ENCODE assay signal across 20 mouse cellular contexts in genomic region chr2:132876991-132877390, GRCm38 (mm10). TPM values are rescaled to one million over a fixed set of nuclear protein-coding genes. Genes with fewer than 3 reads are reported as not detected.
A peak's percentile ranks its signal among the peaks of the same experiment; 100 is the strongest.
DNase-seq lines count a peak whose midpoint lies in the region; ATAC-seq lines count a peak whose summit lies in the region.
"Had no signal": no experiment of that assay in that cellular context is flagged by ENCODE, and none has a peak within 500 bp of the region (broad histone marks: within the 10 kb centered on the region; RNA-seq: fewer than 3 reads in every experiment).

No protein-coding gene starts in this region.

- H3K9me3 ChIP-seq in kidney, embryonic 16.5 days (ENCODE audit: low read length): no peaks in the 10 kb centered on the region
- H3K9me3 ChIP-seq: embryonic facial prominence, embryonic 10.5 days; hindbrain, embryonic 12.5 days had no signal

- WGBS in kidney, embryonic 16.5 days: 56% methylated on average over 1 of the region's 1 CpGs

- no peaks in the 10 kb centered on the region for H3K36me3 ChIP-seq in kidney, embryonic 16.5 days (ENCODE audit: insufficient read depth, low read length)
- H3K36me3 ChIP-seq: embryonic facial prominence, embryonic 10.5 days; hindbrain, embryonic 12.5 days had no signal

- no peak overlapping the region for H3K4me2 ChIP-seq in kidney, embryonic 16.5 days (replicated peaks; ENCODE audit: low read depth, low read length)
- H3K4me2 ChIP-seq: hindbrain, embryonic 12.5 days had no signal

- H3K27ac ChIP-seq in kidney, embryonic 16.5 days (ENCODE audit: low read length): no peak overlapping the region
- H3K27ac ChIP-seq: embryonic facial prominence, embryonic 10.5 days; gastrocnemius, adult 2 months; hindbrain, embryonic 12.5 days had no signal

- peak; percentile 64 for DNase-seq in adrenal gland, adult 2 months
- no peak for DNase-seq in adrenal gland, postnatal 25 days
- DNase-seq in kidney, adult 18-20 months: peak; percentile 52
- DNase-seq in kidney, postnatal 14 days: no peak
- peak; percentile 36 to 70 for DNase-seq in kidney, postnatal 25 days
- DNase-seq in retina, postnatal 1 day: no peak
- DNase-seq: adrenal gland, postnatal 10 days; cerebellum, adult 2 months; cerebellum, postnatal 10 days; gastrocnemius, adult 2 months; gastrocnemius, postnatal 25 days; heart, postnatal 10 days; heart, postnatal 4 days had no signal

- no peak overlapping the region for H3K4me3 ChIP-seq in kidney, embryonic 16.5 days (ENCODE audit: low read length)
- H3K4me3 ChIP-seq: embryonic facial prominence, embryonic 10.5 days; gastrocnemius, adult 2 months; hindbrain, embryonic 12.5 days had no signal

- no peak overlapping the region for H3K9ac ChIP-seq in kidney, embryonic 16.5 days (replicated peaks; ENCODE audit: low read length)
- H3K9ac ChIP-seq: hindbrain, embryonic 12.5 days had no signal

- H3K4me1 ChIP-seq in kidney, embryonic 16.5 days (ENCODE audit: insufficient read depth, low read length): peaks cover 16% of the 10 kb centered on the region

- H3K27me3 ChIP-seq in kidney, embryonic 16.5 days (ENCODE audit: insufficient read depth, low read length): peaks cover 30% of the 10 kb centered on the region

- ATAC-seq in kidney, embryonic 16.5 days (ENCODE audit: low FRiP score, low TSS enrichment): no peak
- ATAC-seq: forebrain, embryonic 14.5 days; hindbrain, embryonic 16.5 days had no signal

RNA-seq across cellular contexts. Expression of gene Lrrn4, which starts 3.7 kb away (rescaled TPM):
- 1 to 10 TPM; 4.4 to 5.1 TPM for total RNA-seq in adrenal gland, adult 2 months (2021)
- 8.4 and 10.1 TPM in 2 replicates for polyA plus RNA-seq in adrenal gland, adult 2 months (2012; rRNA removed)
- total RNA-seq in adrenal gland, postnatal 25 days (2021): 1.6 and 2.2 TPM in 2 replicates
- polyA plus RNA-seq in kidney, embryonic 16.5 days (2015; fragmentation: Nextera tagmentation; extraction: Ambion mirVana): 1.0 and 1.7 TPM in 2 replicates
- total RNA-seq: gastrocnemius, adult 2 months; gastrocnemius, postnatal 25 days; MEL had no signal
- polyA plus RNA-seq: C2C12; forebrain, embryonic 14.5 days had no signal

RNA-seq across cellular contexts. Expression of gene Crls1, which starts 30.5 kb away (rescaled TPM):
- 100 to 1,000 TPM; 106 to 129 TPM for total RNA-seq in adrenal gland, adult 2 months (2021)
- 142 and 210 TPM in 2 replicates for polyA plus RNA-seq in adrenal gland, adult 2 months (2012; rRNA removed)
- 81.5 and 97.2 TPM in 2 replicates for total RNA-seq in adrenal gland, postnatal 25 days (2021)
- 5.0 and 5.7 TPM in 2 replicates for polyA plus RNA-seq in kidney, embryonic 16.5 days (2015; fragmentation: Nextera tagmentation; extraction: Ambion mirVana)

Comparison
In these comparisons a context has a peak if more than half of its experiments do, and no peak if none do; other contexts are left out.
1. DNase-seq: peak in adrenal gland, adult 2 months (single experiment), kidney, adult 18-20 months (single experiment) and kidney, postnatal 25 days (2 of 2); none in adrenal gland, postnatal 25 days (single experiment), kidney, postnatal 14 days (single experiment) and retina, postnatal 1 day (single experiment).